ENCODE assay signal across 8 mouse cellular contexts in genomic region chr9:59577844-59578504, GRCm38 (mm10). TPM values are rescaled to one million over a fixed set of nuclear protein-coding genes. Genes with fewer than 3 reads are reported as not detected.
DNase-seq lines count a peak whose midpoint lies in the region; ATAC-seq and TF ChIP-seq lines count a peak whose summit lies in the region.

TSS of gene Celf6 (plus strand) at chr9:59577917.

- H3K36me3 ChIP-seq in heart, embryonic 13.5 days = no peaks in the 10 kb centered on the region
- H3K36me3 ChIP-seq in kidney, postnatal 0 days (ENCODE audit: insufficient read depth, low read length) = no peaks in the 10 kb centered on the region
- H3K36me3 ChIP-seq in liver, embryonic 12.5 days = no peaks in the 10 kb centered on the region
- no peaks in the 10 kb centered on the region for H3K36me3 ChIP-seq in splenic B cell, adult 2 months (ENCODE audit: control insufficient read depth, insufficient read depth, low read length, poor library complexity, severe bottlenecking)

- 0 out of 2 replicates have a peak, but pooled peaks cover 2% of the 10 kb centered on the region for H3K4me1 ChIP-seq in brown adipose tissue, adult 24 weeks (ENCODE audit: control insufficient read depth, insufficient read depth, insufficient read length, low read length)
- H3K4me1 ChIP-seq in heart, embryonic 13.5 days = peaks cover 12% of the 10 kb centered on the region
- 0 out of 2 replicates have a peak, but pooled peaks cover 3% of the 10 kb centered on the region for H3K4me1 ChIP-seq in kidney, postnatal 0 days (replicated peaks; ENCODE audit: insufficient read depth, low read length)
- peaks cover 18% of the 10 kb centered on the region for H3K4me1 ChIP-seq in liver, embryonic 12.5 days

- H3K27ac ChIP-seq in brown adipose tissue, adult 24 weeks (replicated peaks; ENCODE audit: low read depth, low read length) = no peak within 1 kb of the TSS
- H3K27ac ChIP-seq in heart, embryonic 13.5 days (replicated peaks) = no peak within 1 kb of the TSS
- no peak within 1 kb of the TSS for H3K27ac ChIP-seq in kidney, postnatal 0 days
- H3K27ac ChIP-seq in liver, embryonic 12.5 days = no peak within 1 kb of the TSS

- peak; percentile 98 for DNase-seq in kidney, postnatal 0 days (ENCODE audit: low spot score)
- DNase-seq in naive thymus-derived CD4-positive, alpha-beta T cell, adult 2 months (ENCODE audit: low read depth) = peak; percentile 52
- DNase-seq in splenic B cell, adult 2 months (ENCODE audit: low read depth, low spot score) = peak; percentile 70

- TF ChIP-seq CTCF in kidney, postnatal 0 days (IDR thresholded peaks at IDR 0.05; ENCODE audit: low read depth) = 0 out of 2 replicates have a peak, but pooled peaks have one; percentile 2

- ATAC-seq in CD4-positive, CD25-positive, alpha-beta regulatory T cell, adult 4 months = peak; percentile 58
- peak; percentile 95 for ATAC-seq in erythroid progenitor cell, adult 5-6 weeks (replicated peaks; ENCODE audit: low FRiP score, poor library complexity, severe bottlenecking)
- ATAC-seq in heart, embryonic 13.5 days (ENCODE audit: extremely low read depth, insufficient number of reproducible peaks, low FRiP score, low TSS enrichment) = peak; percentile 96
- peak; percentile 97 for ATAC-seq in kidney, postnatal 0 days (replicated peaks; ENCODE audit: low FRiP score, low read depth)
- peak; percentile 95 for ATAC-seq in liver, embryonic 12.5 days

- peak within 1 kb of the TSS; percentile 36 for H3K4me3 ChIP-seq in brown adipose tissue, adult 24 weeks (ENCODE audit: insufficient read depth, low read depth, low read length)
- H3K4me3 ChIP-seq in heart, embryonic 13.5 days = peak within 1 kb of the TSS; percentile 50
- peak within 1 kb of the TSS; percentile 35 for H3K4me3 ChIP-seq in kidney, postnatal 0 days (replicated peaks; ENCODE audit: low read depth, low read length)
- peak within 1 kb of the TSS; percentile 64 for H3K4me3 ChIP-seq in liver, embryonic 12.5 days

- H3K9me3 ChIP-seq in heart, embryonic 13.5 days = no peaks in the 10 kb centered on the region
- no peaks in the 10 kb centered on the region for H3K9me3 ChIP-seq in kidney, postnatal 0 days (replicated peaks; ENCODE audit: low read length)
- H3K9me3 ChIP-seq in liver, embryonic 12.5 days (replicated peaks) = no peaks in the 10 kb centered on the region

- H3K4me2 ChIP-seq in heart, embryonic 13.5 days = peak within 1 kb of the TSS; percentile 79
- H3K4me2 ChIP-seq in kidney, postnatal 0 days (ENCODE audit: low read length) = peak within 1 kb of the TSS; percentile 51
- peak within 1 kb of the TSS; percentile 97 for H3K4me2 ChIP-seq in liver, embryonic 12.5 days

- 1% methylated on average over 57 of the region's 61 CpGs for WGBS in heart, embryonic 13.5 days
- WGBS in kidney, postnatal 0 days = under 1% methylated on average over 54 of the region's 61 CpGs
- 1% methylated on average over 55 of the region's 61 CpGs for WGBS in liver, embryonic 12.5 days (ENCODE audit: insufficient replicate concordance)

- peaks cover 75% of the 10 kb centered on the region for H3K27me3 ChIP-seq in heart, embryonic 13.5 days (replicated peaks)
- H3K27me3 ChIP-seq in kidney, postnatal 0 days (ENCODE audit: insufficient read depth, low read length) = peaks cover 7% of the 10 kb centered on the region; the same call in 1 of the 2 replicates
- peaks cover 85% of the 10 kb centered on the region for H3K27me3 ChIP-seq in liver, embryonic 12.5 days (replicated peaks)
- H3K27me3 ChIP-seq in splenic B cell, adult 2 months (ENCODE audit: control insufficient read depth, insufficient read depth, low read length, poor library complexity, severe bottlenecking) = 0 out of 2 replicates have a peak, but pooled peaks cover 2% of the 10 kb centered on the region

- no peak within 1 kb of the TSS for H3K9ac ChIP-seq in heart, embryonic 13.5 days
- no peak within 1 kb of the TSS for H3K9ac ChIP-seq in kidney, postnatal 0 days (ENCODE audit: low read depth, low read length)
- H3K9ac ChIP-seq in liver, embryonic 12.5 days = 0 out of 2 replicates have a peak within 1 kb of the TSS, but pooled peaks have one; percentile 45

RNA-seq across cellular contexts. Expression of gene Celf6, which starts in this region (rescaled TPM):
- not detected for polyA plus RNA-seq in CD4-positive, CD25-positive, alpha-beta regulatory T cell, adult 4 months (2017; shearing (Covaris generic))
- not detected in 2 replicates for polyA plus RNA-seq in brown adipose tissue, adult 24 weeks (2012; ENCODE audit: insufficient read depth, insufficient read length, missing spikeins)
- not detected in 2 replicates for total RNA-seq in erythroid progenitor cell, adult 5-6 weeks (2015; ENCODE audit: low replicate concordance)
- not detected in 2 replicates for total RNA-seq in erythroid progenitor cell, adult 5-6 weeks (2017; ENCODE audit: low replicate concordance)
- 0.11 and 0.23 TPM in 2 replicates for polyA plus RNA-seq in heart, embryonic 13.5 days (2015; fragmentation: Nextera tagmentation; extraction: Ambion mirVana)
- 0.05 and 0.14 TPM in 2 replicates for polyA plus RNA-seq in kidney, postnatal 0 days (2015; fragmentation: Nextera tagmentation; extraction: Ambion mirVana)
- 0.11 TPM in 1 of 2 replicates, not detected in the other for polyA plus RNA-seq in liver, embryonic 12.5 days (2016; fragmentation: Nextera tagmentation; extraction: Ambion mirVana)

Comparison
In these comparisons a context has a peak if more than half of its experiments do, and no peak if none do; other contexts are left out.
1. Peak in ATAC-seq in CD4-positive, CD25-positive, alpha-beta regulatory T cell, adult 4 months; RNA of the gene not detected or under 1 TPM.
2. Peak in ATAC-seq in erythroid progenitor cell, adult 5-6 weeks; RNA of the gene not detected or under 1 TPM.
3. Peak in ATAC-seq, H3K4me3 ChIP-seq and H3K4me2 ChIP-seq in heart, embryonic 13.5 days; RNA of the gene not detected or under 1 TPM.
4. Peak in DNase-seq, ATAC-seq, H3K4me3 ChIP-seq and H3K4me2 ChIP-seq in kidney, postnatal 0 days; RNA of the gene not detected or under 1 TPM.
5. Peak in ATAC-seq, H3K4me3 ChIP-seq, H3K9ac ChIP-seq and H3K4me2 ChIP-seq in liver, embryonic 12.5 days; RNA of the gene not detected or under 1 TPM.